Mouse (Mus musculus) liver, embryonic 15.5 days (tissue): ENCODE results near the gene Terf2. TPM values are rescaled to one million over a fixed set of nuclear protein-coding genes. Genes with fewer than 3 reads are reported as not detected.
"Not testable (repeated sequence)": the region's sequence is repeated elsewhere in the genome, so short reads cannot be mapped to it uniquely, and the experiment has no call there.

Source experiments
- ATAC-seq: fragments of 200-750 bp; cut with Nextera tagmentation; 2 replicates; pipeline ENCODE4 v1.8.0; 2017; ENCODE audit warnings: moderate number of reproducible peaks, mild to moderate bottlenecking, moderate library complexity; ENCODE audit not compliant: insufficient read depth
- H3K27ac ChIP-seq: fragments of 300-500 bp; sonication (generic); replicated peaks from 2 replicates; pipeline ENCODE4 v1.5.1; 2015; ENCODE audit warnings: mild to moderate bottlenecking, inconsistent platforms
- H3K27me3 ChIP-seq: fragments of 300-500 bp; sonication (generic); 2 replicates; pipeline ENCODE4 v1.6.1; 2015; ENCODE audit warnings: mild to moderate bottlenecking, inconsistent platforms
- H3K36me3 ChIP-seq: fragments of 300-500 bp; sonication (generic); replicated peaks from 2 replicates; pipeline ENCODE4 v1.6.1; 2015; ENCODE audit warnings: moderate library complexity, mild to moderate bottlenecking, inconsistent platforms
- H3K4me1 ChIP-seq: fragments of 300-500 bp; sonication (generic); replicated peaks from 2 replicates; pipeline ENCODE4 v1.6.1; 2015; ENCODE audit warnings: inconsistent platforms
- H3K4me2 ChIP-seq: fragments of 300-500 bp; sonication (generic); 2 replicates; pipeline ENCODE4 v1.6.1; 2015; ENCODE audit warnings: moderate library complexity, mild to moderate bottlenecking, inconsistent platforms
- H3K4me3 ChIP-seq: fragments of 300-500 bp; sonication (generic); replicated peaks from 2 replicates; pipeline ENCODE4 v1.5.1; 2015; ENCODE audit warnings: mild to moderate bottlenecking, inconsistent platforms
- H3K9ac ChIP-seq: fragments of 300-500 bp; sonication (generic); 2 replicates; pipeline ENCODE4 v1.6.1; 2015; ENCODE audit warnings: moderate library complexity, mild to moderate bottlenecking, inconsistent platforms
- H3K9me3 ChIP-seq: fragments of 300-500 bp; sonication (generic); replicated peaks from 2 replicates; pipeline ENCODE4 v1.6.1; 2016; ENCODE audit warnings: inconsistent platforms
- WGBS: fragments of 180-500 bp; shearing (Covaris S2); methylation state at CpG from one replicate; pipeline ENCODE4 v1.1.7; 2015; ENCODE audit warnings: mixed read lengths; ENCODE audit not compliant: insufficient replicate concordance; 5-methylcytosine and 5-hydroxymethylcytosine counted together
- polyA plus RNA-seq: library from polyadenylated mRNA; unstranded; fragments of >200 nt; fragmentation: Nextera tagmentation; extraction: Ambion mirVana; gene quantifications from 2 replicates; pipeline ENCODE4 v1.2.1, GENCODE M21; 2015

Terf2 gene
- polyA plus RNA-seq, 1 experiment from 2014 or later, result 6.8 TPM

GRCm38 (mm10) chr8:107056076-107056972 lies 40.0 kb downstream of the Terf2 start, which contains the start of the genes Cog8 and Nip7:
Gene Cog8 (minus strand): TSS chr8:107056689.
Gene Nip7 (plus strand): TSS chr8:107056877.
- no peaks in the 10 kb centered on the region for H3K9me3 ChIP-seq
- peak within 1 kb of the TSS; percentile 89 for H3K27ac ChIP-seq
- peak; percentile 90 for ATAC-seq
- peaks cover 50% of the 10 kb centered on the region for H3K36me3 ChIP-seq
- H3K9ac ChIP-seq, result peak within 1 kb of the TSS; percentile 88
- no peaks in the 10 kb centered on the region for H3K27me3 ChIP-seq
- H3K4me2 ChIP-seq, result peak within 1 kb of the TSS; percentile 81
- peaks cover 32% of the 10 kb centered on the region for H3K4me1 ChIP-seq
- under 1% methylated on average over 88 of the region's 88 CpGs for WGBS
- H3K4me3 ChIP-seq, result peak within 1 kb of the TSS; percentile 100

DNA sequence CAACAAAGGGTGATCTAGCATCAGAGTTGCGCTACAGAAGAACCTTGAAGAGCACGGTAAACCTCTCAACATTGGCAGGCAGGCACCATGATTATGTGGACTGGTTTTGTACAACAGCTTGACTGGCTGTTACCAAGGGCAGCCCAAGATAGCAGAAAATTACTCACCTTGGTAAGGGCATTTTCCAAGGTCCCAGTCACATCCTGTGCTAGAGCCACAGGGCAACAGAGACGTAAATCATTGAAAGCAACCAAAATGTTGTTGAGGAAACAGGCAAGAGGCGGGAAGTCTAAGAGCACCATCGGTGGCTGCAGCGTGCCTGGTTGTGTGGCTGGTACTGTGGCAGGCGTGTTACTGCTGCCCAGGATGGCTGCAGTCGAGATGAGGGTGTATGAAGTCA lies 44.3 kb downstream of the Terf2 start:
- H3K27ac ChIP-seq, result no peak overlapping the region
- no peak overlapping the region for H3K4me3 ChIP-seq
- no peaks in the 10 kb centered on the region for H3K9me3 ChIP-seq
- peaks cover 45% of the 10 kb centered on the region for H3K4me1 ChIP-seq
- H3K4me2 ChIP-seq, result no peak overlapping the region
- peaks cover 63% of the 10 kb centered on the region for H3K36me3 ChIP-seq
- ATAC-seq, result no peak
- H3K27me3 ChIP-seq, result no peaks in the 10 kb centered on the region
- no peak overlapping the region for H3K9ac ChIP-seq
- 87% methylated on average over 8 of the region's 8 CpGs for WGBS

DNA sequence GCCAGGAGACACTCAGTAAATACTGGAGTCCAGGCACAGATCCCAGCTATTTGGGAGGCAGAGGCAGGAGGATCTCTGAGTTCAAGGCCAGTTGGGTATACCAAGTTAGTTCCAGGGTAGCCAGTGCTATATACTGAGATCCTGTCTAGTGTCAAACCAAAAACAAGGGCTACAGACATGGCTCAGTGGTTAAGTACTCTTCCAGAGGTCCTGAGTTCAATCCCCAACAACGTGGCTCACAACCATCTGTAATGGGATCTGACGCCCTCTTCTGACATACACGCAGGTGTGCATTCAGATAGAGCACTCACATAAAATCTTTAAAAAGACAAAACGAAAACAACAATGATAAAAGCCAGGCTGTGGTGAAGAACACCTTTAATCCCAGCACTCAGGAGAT lies 46.9 kb downstream of the Terf2 start:
- Histone ChIP-seq H3K27ac (peak overlapping the region; percentile 83; the same call in 1 of the 2 replicates), H3K9ac (no peak overlapping the region), H3K4me2 (peak overlapping the region; percentile 90), H3K4me3 (peak overlapping the region; percentile 73; the same call in 1 of the 2 replicates), H3K36me3 (peaks cover 82% of the 10 kb centered on the region), H3K27me3 (no peaks in the 10 kb centered on the region), H3K4me1 (peaks cover 32% of the 10 kb centered on the region), H3K9me3 (no peaks in the 10 kb centered on the region)
- no peak for ATAC-seq
- WGBS, result 75% methylated on average over 4 of the region's 4 CpGs

- H3K9me3 ChIP-seq, result no peaks in the 10 kb centered on the region
- H3K36me3 ChIP-seq, result peaks cover 82% of the 10 kb centered on the region
- H3K4me2 ChIP-seq, result peak within 1 kb of the TSS; percentile 90
Observed at GRCm38 (mm10) chr8:107048061-107048941, 48.0 kb downstream of the Terf2 start, which contains the start of gene Pdf. Gene Pdf (minus strand): TSS chr8:107048614.

GRCm38 (mm10) chr8:107046976-107047375 lies 49.4 kb downstream of the Terf2 start:
- H3K4me1 ChIP-seq, result peaks cover 32% of the 10 kb centered on the region
- H3K4me2 ChIP-seq, result peak overlapping the region; percentile 90
- no peak overlapping the region for H3K27ac ChIP-seq
- peaks cover 82% of the 10 kb centered on the region for H3K36me3 ChIP-seq
- no peak overlapping the region for H3K9ac ChIP-seq
- H3K9me3 ChIP-seq, result no peaks in the 10 kb centered on the region
- H3K27me3 ChIP-seq, result no peaks in the 10 kb centered on the region
- H3K4me3 ChIP-seq, result no peak overlapping the region
- WGBS, result 65% methylated on average over 5 of the region's 5 CpGs
- ATAC-seq, result no peak

More at GRCm38 (mm10) chr8:107048061-107048941, 48.0 kb downstream of the Terf2 start, which contains the start of gene Pdf:
- Histone ChIP-seq H3K27me3 (no peaks in the 10 kb centered on the region), H3K4me1 (peaks cover 32% of the 10 kb centered on the region), H3K27ac (peak within 1 kb of the TSS; percentile 83), H3K9ac (peak within 1 kb of the TSS; percentile 70), H3K4me3 (peak within 1 kb of the TSS; percentile 73)
- under 1% methylated on average over 87 of the region's 87 CpGs for WGBS
- peak; percentile 75 for ATAC-seq

DNA sequence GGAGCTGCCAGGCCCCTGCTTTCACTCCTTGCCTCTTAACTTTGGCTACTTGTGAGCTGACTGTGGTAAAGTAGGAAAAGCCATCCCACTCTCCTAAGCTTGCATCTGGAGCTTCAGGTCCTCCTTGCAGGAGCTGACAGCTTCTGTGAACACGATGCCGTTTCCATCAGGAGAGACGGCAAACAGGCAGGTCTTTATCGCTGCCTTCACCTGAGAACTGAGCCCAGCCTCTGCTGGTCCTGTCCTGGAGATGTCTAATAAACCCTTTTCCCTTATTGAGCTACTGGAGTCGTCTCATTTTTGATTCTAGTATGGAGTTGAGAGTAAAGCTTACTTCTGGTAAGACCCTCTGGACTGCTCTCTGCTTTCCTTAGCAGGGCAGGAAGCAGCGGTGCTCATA lies 50.9 kb downstream of the Terf2 start:
- ATAC-seq, result no peak
- Histone ChIP-seq H3K9me3 (no peaks in the 10 kb centered on the region), H3K27me3 (no peaks in the 10 kb centered on the region), H3K27ac (no peak overlapping the region), H3K9ac (no peak overlapping the region), H3K4me1 (peaks cover 32% of the 10 kb centered on the region), H3K4me2 (no peak overlapping the region), H3K36me3 (peaks cover 82% of the 10 kb centered on the region), H3K4me3 (no peak overlapping the region)
- WGBS, result 85% methylated on average over 6 of the region's 6 CpGs

DNA sequence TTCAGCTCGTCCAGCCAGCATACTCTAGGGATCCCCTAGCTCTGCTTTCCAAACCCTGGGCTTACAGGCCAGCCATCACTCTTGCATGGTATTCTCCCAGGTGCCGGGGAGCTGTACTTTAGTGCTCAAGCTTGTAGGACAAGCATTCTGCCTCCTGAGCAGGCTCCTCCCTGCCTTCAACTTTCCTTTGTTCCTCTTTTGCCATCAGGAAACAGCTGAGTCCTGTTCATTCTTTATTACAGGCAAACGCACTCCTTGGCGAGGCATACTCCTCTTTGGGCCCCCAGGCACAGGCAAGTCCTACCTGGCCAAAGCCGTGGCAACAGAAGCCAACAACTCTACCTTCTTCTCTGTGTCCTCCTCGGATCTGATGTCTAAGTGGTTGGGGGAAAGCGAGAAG lies 55.7 kb downstream of the Terf2 start:
- Histone ChIP-seq H3K27ac (no peak overlapping the region), H3K9ac (no peak overlapping the region), H3K27me3 (no peaks in the 10 kb centered on the region), H3K36me3 (peaks cover 78% of the 10 kb centered on the region), H3K4me3 (no peak overlapping the region), H3K4me2 (no peak overlapping the region), H3K9me3 (no peaks in the 10 kb centered on the region), H3K4me1 (no peaks in the 10 kb centered on the region)
- WGBS, result 50% methylated on average over 7 of the region's 7 CpGs
- ATAC-seq, result no peak

- H3K9me3 ChIP-seq, result no peaks in the 10 kb centered on the region
- H3K27ac ChIP-seq, result no peak overlapping the region
- peaks cover 38% of the 10 kb centered on the region for H3K36me3 ChIP-seq
- no peak for ATAC-seq
- H3K4me1 ChIP-seq, result peaks cover 22% of the 10 kb centered on the region
- 76% methylated on average over 8 of the region's 8 CpGs for WGBS
- H3K9ac ChIP-seq, result no peak overlapping the region
- no peak overlapping the region for H3K4me3 ChIP-seq
- no peaks in the 10 kb centered on the region for H3K27me3 ChIP-seq
- no peak overlapping the region for H3K4me2 ChIP-seq
Observed at GRCm38 (mm10) chr8:107036626-107037025, 59.7 kb downstream of the Terf2 start.

DNA sequence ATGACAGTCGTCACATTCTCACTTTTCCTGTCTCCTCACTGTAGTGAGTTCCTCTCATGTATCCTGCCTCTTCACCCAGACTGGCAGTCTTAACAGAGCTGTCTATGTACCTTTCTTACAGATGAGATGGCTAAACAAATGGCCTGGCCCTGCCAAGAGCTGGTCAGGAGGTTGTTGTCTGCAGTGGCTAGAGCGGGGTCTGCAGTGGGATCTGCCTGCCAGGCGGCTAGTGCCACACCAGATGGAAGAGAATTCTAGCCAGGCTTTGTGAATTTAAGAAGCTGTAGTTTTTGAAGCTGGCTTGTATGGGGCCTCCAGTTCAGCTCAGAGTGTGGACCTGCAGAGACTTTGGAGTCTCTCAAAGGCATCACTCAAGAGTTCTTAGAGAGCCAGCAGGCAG lies 60.7 kb downstream of the Terf2 start:
- Histone ChIP-seq H3K36me3 (peaks cover 28% of the 10 kb centered on the region), H3K27me3 (no peaks in the 10 kb centered on the region), H3K9ac (no peak overlapping the region), H3K27ac (no peak overlapping the region), H3K4me1 (peaks cover 27% of the 10 kb centered on the region), H3K4me3 (no peak overlapping the region), H3K4me2 (no peak overlapping the region), H3K9me3 (no peaks in the 10 kb centered on the region)
- ATAC-seq, result no peak
- WGBS, result 77% methylated on average over 3 of the region's 3 CpGs

DNA sequence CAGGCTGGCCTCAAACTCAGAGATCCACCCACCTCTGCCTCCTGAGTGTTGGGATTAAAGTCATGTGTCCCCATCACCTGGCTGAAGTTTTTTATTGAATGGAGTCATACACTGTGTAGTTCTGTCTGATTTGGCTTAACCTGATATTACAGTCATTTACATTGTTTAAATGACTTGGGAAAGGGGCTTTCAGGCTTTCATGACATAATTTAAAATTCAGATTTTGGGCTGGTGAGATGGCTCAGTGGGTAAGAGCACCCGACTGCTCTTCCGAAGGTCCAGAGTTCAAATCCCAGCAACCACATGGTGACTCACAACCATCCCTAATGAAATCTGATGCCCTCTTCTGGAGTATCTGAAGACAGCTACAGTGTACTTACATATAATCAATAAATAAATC lies 62.7 kb downstream of the Terf2 start:
- not testable (repeated sequence) for H3K9me3 ChIP-seq, H3K36me3 ChIP-seq, H3K9ac ChIP-seq, H3K27ac ChIP-seq, H3K4me2 ChIP-seq, ATAC-seq, H3K4me3 ChIP-seq, H3K27me3 ChIP-seq
- peaks cover 36% of the 10 kb centered on the region for H3K4me1 ChIP-seq
- WGBS, result 83% methylated on average over 2 of the region's 2 CpGs
